Comparison of ENCODE assay signal across 9 mouse cellular contexts in genomic region chr13:119753859-119754634, GRCm38 (mm10). TPM values are rescaled to one million over a fixed set of nuclear protein-coding genes. Genes with fewer than 3 reads are reported as not detected.
A peak's percentile ranks its signal among the peaks of the same experiment; 100 is the strongest.
DNase-seq lines count a peak whose midpoint lies in the region; TF ChIP-seq lines count a peak whose summit lies in the region.
"Had no signal": no experiment of that assay in that cellular context is flagged by ENCODE, and none has a peak within 500 bp of the region (broad histone marks: within the 10 kb centered on the region; RNA-seq: fewer than 3 reads in every experiment).

No protein-coding gene starts in this region.

- H3K36me3 ChIP-seq in forebrain, embryonic 10.5 days (replicated peaks) = peaks cover 14% of the 10 kb centered on the region

- H3K27ac ChIP-seq in forebrain, embryonic 10.5 days = peak overlapping the region; percentile 89; the same call in 1 of the 2 replicates
- H3K27ac ChIP-seq in left cerebral cortex, adult 2 months = peak overlapping the region; percentile 95; the same call in 1 of the 2 replicates

- DNase-seq in cerebellum, postnatal 10 days = peak; percentile 65 to 81
- no peak for DNase-seq in cerebellum, adult 8-10 months
- peak; percentile 31 for DNase-seq in 3T3-L1 (ENCODE audit: low read depth, low spot score)
- DNase-seq in forebrain, embryonic 10.5 days (ENCODE audit: extremely low spot score, low spot score) = peak; percentile 31
- DNase-seq in left cerebral cortex, adult 2 months (ENCODE audit: extremely low spot score in 1 of 2, low spot score in 2 of 2) = no peak
- DNase-seq in adrenal gland, adult 2 months = no peak
- no peak for DNase-seq in adrenal gland, adult 18-20 months (ENCODE audit: low spot score in 2 of 2)
- DNase-seq in kidney, postnatal 25 days = no peak
- DNase-seq: liver had no signal

- WGBS in forebrain, embryonic 10.5 days = 48% methylated on average over 9 of the region's 9 CpGs

- intact Hi-C loops in left cerebral cortex, adult 2 months (cut with DNase I) = loop anchor here (2.0 kb wide), 1 partner anchor 63 kb away; the partner anchor contains the start of gene Hmgcs1

- H3K4me3 ChIP-seq in forebrain, embryonic 10.5 days = peak overlapping the region; percentile 73; the same call in 1 of the 2 replicates
- peak overlapping the region; percentile 72 for H3K4me3 ChIP-seq in left cerebral cortex, adult 2 months

- H3K9me3 ChIP-seq in forebrain, embryonic 10.5 days = no peaks in the 10 kb centered on the region

- H3K4me1 ChIP-seq in forebrain, embryonic 10.5 days = peaks cover 40% of the 10 kb centered on the region

- H3K27me3 ChIP-seq in forebrain, embryonic 10.5 days (ENCODE audit: poor library complexity, severe bottlenecking) = no peaks in the 10 kb centered on the region

- no peak; the same call in 1 of the 2 replicates for TF ChIP-seq CTCF in left cerebral cortex, adult 2 months (IDR thresholded peaks at IDR 0.05)

RNA-seq across cellular contexts. Expression of gene Nim1k, which starts 1.6 kb away (rescaled TPM):
- polyA plus RNA-seq in forebrain, embryonic 10.5 days (2016; fragmentation: Nextera tagmentation; extraction: Ambion mirVana) = 3.3 and 3.5 TPM in 2 replicates
- total RNA-seq in left cerebral cortex, adult 2 months (2021) = 10 to 100 TPM; 12.9 to 16.8 TPM
- total RNA-seq in adrenal gland, adult 2 months (2021) = 1 to 10 TPM; 1.8 to 2.4 TPM
- polyA plus RNA-seq in adrenal gland, adult 2 months (2012; rRNA removed) = 2.1 and 2.7 TPM in 2 replicates
- 1 to 10 TPM; 1.2 to 1.6 TPM for total RNA-seq in adrenal gland, adult 18-20 months (2021)

RNA-seq across cellular contexts. Expression of gene Zfp131, which starts 36.6 kb away (rescaled TPM):
- 42.7 and 44.4 TPM in 2 replicates for polyA plus RNA-seq in forebrain, embryonic 10.5 days (2016; fragmentation: Nextera tagmentation; extraction: Ambion mirVana)
- total RNA-seq in left cerebral cortex, adult 2 months (2021) = 10 to 100 TPM; 46.1 to 47.6 TPM
- total RNA-seq in adrenal gland, adult 2 months (2021) = 10 to 100 TPM; 30.3 to 39.3 TPM
- polyA plus RNA-seq in adrenal gland, adult 2 months (2012; rRNA removed) = 24.7 and 27.3 TPM in 2 replicates
- total RNA-seq in adrenal gland, adult 18-20 months (2021) = 10 to 100 TPM; 38.3 to 39.2 TPM

Comparison
In these comparisons a context has a peak if more than half of its experiments do, and no peak if none do; other contexts are left out.
1. DNase-seq: peak in cerebellum, postnatal 10 days (2 of 2), 3T3-L1 (single experiment) and forebrain, embryonic 10.5 days (single experiment); none in cerebellum, adult 8-10 months (single experiment), left cerebral cortex, adult 2 months (0 of 2), adrenal gland, adult 2 months (single experiment), adrenal gland, adult 18-20 months (0 of 2) and kidney, postnatal 25 days (0 of 2).
2. RNA of gene Nim1k, which starts 1.6 kb away (total RNA-seq): 12.9 to 16.8 TPM in left cerebral cortex, adult 2 months; 1.8 to 2.4 TPM in adrenal gland, adult 2 months and 1.2 to 1.6 TPM in adrenal gland, adult 18-20 months; every median in the first group is over 4 times any median in the second.